Mouse (Mus musculus): ENCODE data around the gene Pglyrp2.

Gene Pglyrp2

GRCm38 (mm10) chr17:32402011-32402778 lies 21.8 kb downstream of the Pglyrp2 start:
- no peak for DNase-seq (ENCODE audit: low spot score)

GRCm38 (mm10) chr17:32396266-32396665 lies 27.7 kb downstream of the Pglyrp2 start:
- DNase-seq (ENCODE audit: low spot score): no peak

- DNase-seq (ENCODE audit: low spot score): no peak
Observed at GRCm38 (mm10) chr17:32393944-32394343, 30.0 kb downstream of the Pglyrp2 start.

- DNase-seq (ENCODE audit: low spot score): peak; percentile 90
Observed at GRCm38 (mm10) chr17:32389101-32389659, 34.8 kb downstream of the Pglyrp2 start, which contains the start of gene Wiz. Wiz (minus strand) TSS chr17:32389439.

- DNase-seq (ENCODE audit: low spot score): no peak
Observed at GRCm38 (mm10) chr17:32388370-32389100, 35.4 kb downstream of the Pglyrp2 start.

- DNase-seq (ENCODE audit: low spot score): no peak
Observed at GRCm38 (mm10) chr17:32387986-32388369, 36.0 kb downstream of the Pglyrp2 start.

- no peak for DNase-seq (ENCODE audit: low spot score)
Observed at GRCm38 (mm10) chr17:32386659-32387432, 37.1 kb downstream of the Pglyrp2 start.

GRCm38 (mm10) chr17:32383661-32384060 lies 40.3 kb downstream of the Pglyrp2 start:
- DNase-seq (ENCODE audit: low spot score): no peak

- DNase-seq (ENCODE audit: low spot score): no peak
Observed at GRCm38 (mm10) chr17:32382576-32382975, 41.4 kb downstream of the Pglyrp2 start.

- no peak for DNase-seq (ENCODE audit: low spot score)
Observed at GRCm38 (mm10) chr17:32378786-32379185, 45.2 kb downstream of the Pglyrp2 start.

- DNase-seq (ENCODE audit: low spot score): no peak
Observed at GRCm38 (mm10) chr17:32377137-32377536, 46.8 kb downstream of the Pglyrp2 start.

- no peak for DNase-seq (ENCODE audit: low spot score)
Observed at GRCm38 (mm10) chr17:32376475-32376874, 47.5 kb downstream of the Pglyrp2 start.

- no peak for DNase-seq (ENCODE audit: low spot score)
Observed at GRCm38 (mm10) chr17:32368991-32369578, 54.9 kb downstream of the Pglyrp2 start.

- DNase-seq (ENCODE audit: low spot score): no peak
Observed at GRCm38 (mm10) chr17:32367706-32368105, 56.3 kb downstream of the Pglyrp2 start.

- DNase-seq (ENCODE audit: low spot score): peak; percentile 50
Observed at GRCm38 (mm10) chr17:32365296-32365695, 58.7 kb downstream of the Pglyrp2 start.

- no peak for DNase-seq (ENCODE audit: low spot score)
Observed at GRCm38 (mm10) chr17:32364850-32365249, 59.1 kb downstream of the Pglyrp2 start.

- peak; percentile 82 for DNase-seq (ENCODE audit: low spot score)
Observed at GRCm38 (mm10) chr17:32364331-32364730, 59.6 kb downstream of the Pglyrp2 start.

- no peak for DNase-seq (ENCODE audit: low spot score)
Observed at GRCm38 (mm10) chr17:32363821-32364301, 60.1 kb downstream of the Pglyrp2 start.

- DNase-seq (ENCODE audit: low spot score): no peak
Observed at GRCm38 (mm10) chr17:32362686-32363085, 61.3 kb downstream of the Pglyrp2 start.

Data from ovary, adult 18-20 months (tissue).